Mouse (Mus musculus) intestine, embryonic 16.5 days (tissue): ENCODE data around the gene Txnrd2. TPM values are rescaled to one million over a fixed set of nuclear protein-coding genes. Genes with fewer than 3 reads are reported as not detected.

ENCODE experiments used
- ATAC-seq: fragments of 200-750 bp; cut with Nextera tagmentation; 2 replicates; pipeline ENCODE4 v1.8.0; 2017; ENCODE audit warnings: moderate TSS enrichment, moderate library complexity
- H3K27ac ChIP-seq: fragments of 300-500 bp; sonication (generic); 2 replicates; pipeline ENCODE4 v1.5.1; 2014; ENCODE audit warnings: mild to moderate bottlenecking, low read length
- H3K27me3 ChIP-seq: fragments of 300-500 bp; sonication (generic); replicated peaks from 2 replicates; pipeline ENCODE4 v1.6.1; 2014; ENCODE audit warnings: low read length, control low read depth, mixed read lengths; ENCODE audit not compliant: control insufficient read depth, insufficient read depth
- H3K36me3 ChIP-seq: fragments of 300-500 bp; sonication (generic); 2 replicates; pipeline ENCODE4 v1.6.1; 2014; ENCODE audit warnings: low read length, control low read depth; ENCODE audit not compliant: control insufficient read depth, insufficient read depth
- H3K4me1 ChIP-seq: fragments of 300-500 bp; sonication (generic); 2 replicates; pipeline ENCODE4 v1.6.1; 2014; ENCODE audit warnings: low read length, control low read depth, mixed read lengths; ENCODE audit not compliant: control insufficient read depth, insufficient read depth
- H3K4me2 ChIP-seq: fragments of 300-500 bp; sonication (generic); 2 replicates; pipeline ENCODE4 v1.6.1; 2014; ENCODE audit warnings: low read depth, low read length, control low read depth
- H3K4me3 ChIP-seq: fragments of 300-500 bp; sonication (generic); 2 replicates; pipeline ENCODE4 v1.5.1; 2014; ENCODE audit warnings: mild to moderate bottlenecking, low read length
- H3K9ac ChIP-seq: fragments of 300-500 bp; sonication (generic); 2 replicates; pipeline ENCODE4 v1.6.1; 2014; ENCODE audit warnings: low read depth, low read length
- H3K9me3 ChIP-seq: fragments of 300-500 bp; sonication (generic); 2 replicates; pipeline ENCODE4 v1.6.1; 2016; ENCODE audit warnings: low read length, control low read depth; ENCODE audit not compliant: control insufficient read depth
- WGBS: fragments of 180-500 bp; shearing (Covaris S2); extraction: QIAGEN DNeasy Blood & Tissue Kit; methylation state at CpG from one replicate; pipeline ENCODE4 v1.1.7; 2014; 5-methylcytosine and 5-hydroxymethylcytosine counted together
- polyA plus RNA-seq: library from polyadenylated mRNA; unstranded; fragments of >200 nt; fragmentation: Nextera tagmentation; extraction: Ambion mirVana; gene quantifications from 2 replicates; pipeline ENCODE4 v1.2.1, GENCODE M21; 2015

Gene Txnrd2
- polyA plus RNA-seq, 1 experiment from 2014 or later = 29.8 TPM

GRCm38 (mm10) chr16:18430641-18431212, 4.5 kb downstream of the Txnrd2 start:
- ATAC-seq = no peak

GRCm38 (mm10) chr16:18433341-18433920, 7.2 kb downstream of the Txnrd2 start:
- 76% methylated on average over 5 of the region's 5 CpGs for WGBS
- H3K27ac ChIP-seq = no peak overlapping the region
- peaks cover 4% of the 10 kb centered on the region; the same call in 1 of the 2 replicates for H3K36me3 ChIP-seq
- peak; percentile 49 for ATAC-seq
- H3K27me3 ChIP-seq = no peaks in the 10 kb centered on the region
- H3K4me1 ChIP-seq = peaks cover 3% of the 10 kb centered on the region; the same call in 1 of the 2 replicates
- H3K4me3 ChIP-seq = no peak overlapping the region
- H3K4me2 ChIP-seq = no peak overlapping the region
- no peaks in the 10 kb centered on the region for H3K9me3 ChIP-seq
- H3K9ac ChIP-seq = no peak overlapping the region

More at GRCm38 (mm10) chr16:18430641-18431212, 4.5 kb downstream of the Txnrd2 start:
- Histone ChIP-seq H3K27ac (no peak overlapping the region), H3K4me2 (no peak overlapping the region), H3K4me1 (peaks cover 10% of the 10 kb centered on the region; the same call in 1 of the 2 replicates), H3K36me3 (no peaks in the 10 kb centered on the region), H3K4me3 (no peak overlapping the region), H3K9me3 (no peaks in the 10 kb centered on the region), H3K27me3 (no peaks in the 10 kb centered on the region), H3K9ac (no peak overlapping the region)
- 73% methylated on average over 8 of the region's 8 CpGs for WGBS

- H3K36me3 ChIP-seq = peaks cover 4% of the 10 kb centered on the region; the same call in 1 of the 2 replicates
- no peaks in the 10 kb centered on the region for H3K27me3 ChIP-seq
- H3K9ac ChIP-seq = no peak overlapping the region
- no peaks in the 10 kb centered on the region for H3K9me3 ChIP-seq
- no peaks in the 10 kb centered on the region for H3K4me1 ChIP-seq
- no peak overlapping the region for H3K4me2 ChIP-seq
- no peak overlapping the region for H3K4me3 ChIP-seq
- 77% methylated on average over 6 of the region's 6 CpGs for WGBS
- peak; percentile 70 for ATAC-seq
- no peak overlapping the region for H3K27ac ChIP-seq
Observed at GRCm38 (mm10) chr16:18436128-18436527, 9.9 kb downstream of the Txnrd2 start.

GRCm38 (mm10) chr16:18443385-18443841, 17.2 kb downstream of the Txnrd2 start:
- WGBS = 23% methylated on average over 8 of the region's 8 CpGs
- Histone ChIP-seq H3K27me3 (no peaks in the 10 kb centered on the region), H3K27ac (no peak overlapping the region), H3K9me3 (no peaks in the 10 kb centered on the region), H3K9ac (no peak overlapping the region), H3K4me1 (peaks cover 4% of the 10 kb centered on the region), H3K4me3 (no peak overlapping the region), H3K36me3 (no peaks in the 10 kb centered on the region), H3K4me2 (no peak overlapping the region)
- ATAC-seq = peak; percentile 79

- H3K27me3 ChIP-seq = no peaks in the 10 kb centered on the region
- H3K9me3 ChIP-seq = no peaks in the 10 kb centered on the region
- H3K27ac ChIP-seq = no peak overlapping the region
- peaks cover 7% of the 10 kb centered on the region for H3K4me1 ChIP-seq
- no peak overlapping the region for H3K9ac ChIP-seq
- H3K4me3 ChIP-seq = no peak overlapping the region
- H3K36me3 ChIP-seq = no peaks in the 10 kb centered on the region
- no peak overlapping the region for H3K4me2 ChIP-seq
- no peak for ATAC-seq
Observed at GRCm38 (mm10) chr16:18447243-18447642, 21.1 kb downstream of the Txnrd2 start.

- Histone ChIP-seq H3K27ac (no peak overlapping the region), H3K9ac (no peak overlapping the region), H3K27me3 (no peaks in the 10 kb centered on the region), H3K4me1 (peaks cover 7% of the 10 kb centered on the region), H3K9me3 (no peaks in the 10 kb centered on the region), H3K4me2 (no peak overlapping the region), H3K4me3 (no peak overlapping the region), H3K36me3 (no peaks in the 10 kb centered on the region)
- ATAC-seq = no peak
- 43% methylated on average over 6 of the region's 6 CpGs for WGBS
Observed at GRCm38 (mm10) chr16:18448104-18448503, 21.9 kb downstream of the Txnrd2 start.

- Histone ChIP-seq H3K9me3 (no peaks in the 10 kb centered on the region), H3K4me1 (peaks cover 7% of the 10 kb centered on the region), H3K4me2 (no peak overlapping the region), H3K27me3 (no peaks in the 10 kb centered on the region), H3K27ac (no peak overlapping the region), H3K36me3 (no peaks in the 10 kb centered on the region), H3K4me3 (no peak overlapping the region), H3K9ac (no peak overlapping the region)
- WGBS = 88% methylated on average over 4 of the region's 4 CpGs
- ATAC-seq = peak; percentile 56
Observed at GRCm38 (mm10) chr16:18449005-18449404, 22.8 kb downstream of the Txnrd2 start.

GRCm38 (mm10) chr16:18451486-18452181, 25.4 kb downstream of the Txnrd2 start:
- WGBS = 51% methylated on average over 9 of the region's 9 CpGs

GRCm38 (mm10) chr16:18452361-18452862, 26.2 kb downstream of the Txnrd2 start:
- H3K9me3 ChIP-seq = no peaks in the 10 kb centered on the region
- H3K9ac ChIP-seq = peak overlapping the region; percentile 18; the same call in 1 of the 2 replicates
- no peaks in the 10 kb centered on the region for H3K27me3 ChIP-seq
- H3K36me3 ChIP-seq = no peaks in the 10 kb centered on the region
- peaks cover 7% of the 10 kb centered on the region for H3K4me1 ChIP-seq
- no peak overlapping the region for H3K4me2 ChIP-seq
- H3K4me3 ChIP-seq = no peak overlapping the region
- WGBS = 79% methylated on average over 8 of the region's 8 CpGs
- H3K27ac ChIP-seq = no peak overlapping the region
- ATAC-seq = no peak

More at GRCm38 (mm10) chr16:18451486-18452181, 25.4 kb downstream of the Txnrd2 start:
- no peak for ATAC-seq
- Histone ChIP-seq H3K27ac (no peak overlapping the region), H3K4me3 (no peak overlapping the region), H3K36me3 (no peaks in the 10 kb centered on the region), H3K9me3 (no peaks in the 10 kb centered on the region), H3K9ac (peak overlapping the region; percentile 18; the same call in 1 of the 2 replicates), H3K4me2 (no peak overlapping the region), H3K27me3 (no peaks in the 10 kb centered on the region), H3K4me1 (peaks cover 7% of the 10 kb centered on the region)
